In genomic region chr13:75741736-75742729, GRCm38 (mm10) we compare ENCODE assay signal across 16 mouse cellular contexts. TPM values are rescaled to one million over a fixed set of nuclear protein-coding genes. Genes with fewer than 3 reads are reported as not detected.
DNase-seq lines count a peak whose midpoint lies in the region; ATAC-seq and TF ChIP-seq lines count a peak whose summit lies in the region.
"Had no signal": no experiment of that assay in that cellular context is flagged by ENCODE, and none has a peak within 500 bp of the region (broad histone marks: within the 10 kb centered on the region; RNA-seq: fewer than 3 reads in every experiment).

No protein-coding gene starts in this region.

- TF ChIP-seq RAD21 in CH12.LX (IDR thresholded peaks at IDR 0.05; ENCODE audit: low read depth, low read length): no peak
- TF ChIP-seq RAD21 in MEL (IDR thresholded peaks at IDR 0.05; ENCODE audit: low read depth, low read length): no peak

- TF ChIP-seq POLR2A in CH12.LX (IDR thresholded peaks at IDR 0.05; ENCODE audit: low read depth, low read length) (no peak), MEL (IDR thresholded peaks at IDR 0.05; ENCODE audit: control insufficient read depth in 1 of 2, insufficient read depth in 1 of 2, low read depth in 1 of 2, low read length in 2 of 2, poor library complexity in 1 of 2) (no peak)

- WGBS in liver, embryonic 14.5 days (ENCODE audit: insufficient replicate concordance): 34% methylated on average over 12 of the region's 12 CpGs

- H3K36me3 ChIP-seq in CH12.LX (replicated peaks in 1 of 2; ENCODE audit: control insufficient read depth in 1 of 2, insufficient read depth in 1 of 2, low read length in 1 of 2): peaks cover 4 to 21% of the 10 kb centered on the region in 2 experiments
- H3K36me3 ChIP-seq in MEL (ENCODE audit: control insufficient read depth in 1 of 2, insufficient read depth in 2 of 2, low read length in 2 of 2): peaks cover 0 to 90% of the 10 kb centered on the region in 2 experiments; a peak in 2 of 4 replicates
- H3K36me3 ChIP-seq in liver, embryonic 14.5 days (replicated peaks; ENCODE audit: control insufficient read depth, insufficient read depth, low read depth): peaks cover 12% of the 10 kb centered on the region
- H3K36me3 ChIP-seq: heart, embryonic 15.5 days had no signal

- H3K4me3 ChIP-seq in CH12.LX (replicated peaks in 1 of 3; ENCODE audit: low read depth in 2 of 3, low read length in 2 of 3, poor library complexity in 1 of 3) (no peak overlapping the region), MEL (ENCODE audit: control insufficient read depth in 1 of 2, insufficient read depth in 1 of 2, low read depth in 2 of 2, low read length in 2 of 2) (peak overlapping the region in 1 of 2 experiments; percentile 31; a peak in 2 of 4 replicates)
- no peak overlapping the region; a peak in 1 of 4 replicates for H3K4me3 ChIP-seq in liver, embryonic 14.5 days (ENCODE audit: insufficient read depth in 1 of 2, low read depth in 2 of 2, low read length in 2 of 2)
- H3K4me3 ChIP-seq: heart, embryonic 15.5 days had no signal

- peaks cover 22 to 79% of the 10 kb centered on the region in 2 experiments for H3K4me1 ChIP-seq in CH12.LX (ENCODE audit: control insufficient read depth in 1 of 2, insufficient read depth in 2 of 2)
- H3K4me1 ChIP-seq in MEL (ENCODE audit: control insufficient read depth in 1 of 2, insufficient read depth in 2 of 2, low read length in 2 of 2): peaks cover 55 to 59% of the 10 kb centered on the region in 2 experiments
- peaks cover 81 to 89% of the 10 kb centered on the region in 2 experiments for H3K4me1 ChIP-seq in liver, embryonic 14.5 days (replicated peaks; ENCODE audit: control insufficient read depth in 2 of 2, insufficient read depth in 2 of 2, low read length in 1 of 2)

- H3K27me3 ChIP-seq in CH12.LX (replicated peaks) (no peaks in the 10 kb centered on the region), MEL (ENCODE audit: control insufficient read depth in 1 of 2, insufficient read depth in 2 of 2, low read length in 2 of 2) (no peaks in the 10 kb centered on the region)
- H3K27me3 ChIP-seq in liver, embryonic 14.5 days (ENCODE audit: control insufficient read depth, insufficient read depth, low read length): no peaks in the 10 kb centered on the region
- H3K27me3 ChIP-seq: heart, embryonic 15.5 days; Patski had no signal

- no peak for DNase-seq in CH12.LX (ENCODE audit: extremely low read depth)
- DNase-seq in MEL (ENCODE audit: low read depth, low spot score): peak; percentile 67
- DNase-seq in liver, embryonic 14.5 days (ENCODE audit: low read depth in 3 of 3, low spot score in 3 of 3): no peak
- DNase-seq in heart, adult 9 months (ENCODE audit: low spot score in 2 of 2): no peak
- no peak for DNase-seq in kidney, adult 9 months
- DNase-seq in adrenal gland, postnatal 10 days: no peak
- DNase-seq: cerebellum, adult 11 months; cerebellum, postnatal 36 days; kidney, adult 2 months; right cerebral cortex, postnatal 25 days; thymus, postnatal 4 days had no signal

- peak overlapping the region; percentile 39; the same call in 1 of the 2 replicates for H3K9ac ChIP-seq in CH12.LX (ENCODE audit: insufficient read depth, low read depth)
- H3K9ac ChIP-seq in MEL (ENCODE audit: control insufficient read depth, low read depth, low read length, poor library complexity, severe bottlenecking): peak overlapping the region; percentile 47
- H3K9ac ChIP-seq in liver, embryonic 14.5 days (replicated peaks): peak overlapping the region; percentile 50
- H3K9ac ChIP-seq: heart, embryonic 15.5 days had no signal

- TF ChIP-seq EP300 in CH12.LX (IDR thresholded peaks at IDR 0.05; ENCODE audit: low read length): no peak
- TF ChIP-seq EP300 in MEL (IDR thresholded peaks at IDR 0.05; ENCODE audit: low read depth in 1 of 2, low read length in 2 of 2): peak; percentile 85 to 90
- TF ChIP-seq EP300 in liver, embryonic 14.5 days (IDR thresholded peaks at IDR 0.05; ENCODE audit: low read depth): no peak

- H3K27ac ChIP-seq in CH12.LX (ENCODE audit: insufficient read depth, low read depth): no peak overlapping the region; the same call in 1 of the 2 replicates
- H3K27ac ChIP-seq in MEL (ENCODE audit: control insufficient read depth, low read depth, low read length): peak overlapping the region; percentile 96
- peak overlapping the region; percentile 86 for H3K27ac ChIP-seq in liver, embryonic 14.5 days
- H3K27ac ChIP-seq: heart, embryonic 15.5 days had no signal

- in situ Hi-C loops in CH12.LX (cut with MboI; ENCODE audit: low pct_ligation_motif_present, low pct_unique_long_range_greater_than_20kb, low sequenced_read_pairs): loop anchor here (5.0 kb wide), 1 partner anchor 55 kb away; no protein-coding TSS in a partner anchor

- dilution Hi-C loops in CH12.LX (cut with MboI; ENCODE audit: extremely low pct_ligation_motif_present, extremely low pct_unique_long_range_greater_than_20kb, low sequenced_read_pairs): no loop called here

- H3K9me3 ChIP-seq in CH12.LX (replicated peaks; ENCODE audit: low read length): no peaks in the 10 kb centered on the region
- H3K9me3 ChIP-seq in MEL (replicated peaks; ENCODE audit: insufficient read depth, low read length): no peaks in the 10 kb centered on the region
- no peaks in the 10 kb centered on the region for H3K9me3 ChIP-seq in liver, embryonic 14.5 days (ENCODE audit: control insufficient read depth, low read length)
- H3K9me3 ChIP-seq: heart, embryonic 15.5 days had no signal

- H3K79me2 ChIP-seq in CH12.LX (replicated peaks; ENCODE audit: control insufficient read depth, extremely low read depth, insufficient read depth, poor library complexity, severe bottlenecking) (peaks cover 73% of the 10 kb centered on the region), MEL (ENCODE audit: control insufficient read depth, insufficient read depth, low read length, poor library complexity) (peaks cover 16% of the 10 kb centered on the region)

- no peak for TF ChIP-seq CTCF in CH12.LX (conservative IDR thresholded peaks at IDR 0.05 in 1 of 2, IDR thresholded peaks at IDR 0.05 in 1 of 2; ENCODE audit: low read depth in 2 of 2, low read length in 2 of 2)
- no peak for TF ChIP-seq CTCF in MEL (IDR thresholded peaks at IDR 0.05 in 2 of 3, conservative IDR thresholded peaks at IDR 0.05 in 1 of 3; ENCODE audit: control insufficient read depth in 1 of 3, insufficient read depth in 1 of 3, low read depth in 2 of 3, low read length in 3 of 3, poor library complexity in 1 of 3, severe bottlenecking in 1 of 3)
- no peak for TF ChIP-seq CTCF in liver, embryonic 14.5 days (IDR thresholded peaks at IDR 0.05; ENCODE audit: low read depth)

- H3K4me2 ChIP-seq in CH12.LX (ENCODE audit: insufficient read depth, low read depth, poor library complexity, severe bottlenecking): peak overlapping the region; percentile 8; the same call in 1 of the 2 replicates
- peak overlapping the region; percentile 65 for H3K4me2 ChIP-seq in liver, embryonic 14.5 days (ENCODE audit: low read depth)
- H3K4me2 ChIP-seq: heart, embryonic 15.5 days had no signal

- ATAC-seq in granulocyte monocyte progenitor cell, adult 5-6 weeks (replicated peaks; ENCODE audit: poor library complexity, severe bottlenecking): peak; percentile 53
- ATAC-seq in liver, embryonic 14.5 days (ENCODE audit: insufficient read depth): no peak
- no peak for ATAC-seq in inflammation-experienced regulatory T-cells, adult 6 months
- ATAC-seq: midbrain, embryonic 16.5 days; Patski had no signal

TF ChIP-seq in CH12.LX, 34 proteins besides CTCF, POLR2A, EP300 and RAD21 (continues in another document):
- TF ChIP-seq TBP (conservative IDR thresholded peaks at IDR 0.05; ENCODE audit: low read depth, low read length) (no peak), ETS1 (conservative IDR thresholded peaks at IDR 0.05; ENCODE audit: low read depth, low read length) (no peak), ZC3H11A (IDR thresholded peaks at IDR 0.05; ENCODE audit: low read depth, low read length) (no peak), SMC3 (IDR thresholded peaks at IDR 0.05; ENCODE audit: low read depth, low read length) (no peak), USF1 (IDR thresholded peaks at IDR 0.05; ENCODE audit: low read depth, low read length) (no peak), POLR2AphosphoS2 (IDR thresholded peaks at IDR 0.05; ENCODE audit: low read depth, low read length) (no peak), JUND (conservative IDR thresholded peaks at IDR 0.05; ENCODE audit: low read depth, low read length) (no peak), USF2 (conservative IDR thresholded peaks at IDR 0.05; ENCODE audit: low read depth, low read length) (no peak), JUN (IDR thresholded peaks at IDR 0.05; ENCODE audit: insufficient read depth, low read depth, low read length) (no peak), HCFC1 (IDR thresholded peaks at IDR 0.05; ENCODE audit: low read depth, low read length) (no peak)

TF ChIP-seq in MEL, 35 proteins besides CTCF, POLR2A, EP300 and RAD21:
- TF ChIP-seq ETS1 (IDR thresholded peaks at IDR 0.05; ENCODE audit: low read depth, low read length) (peak; percentile 55), UBTF (IDR thresholded peaks at IDR 0.05; ENCODE audit: borderline replicate concordance, insufficient read depth, low read depth, low read length) (no peak), TBP (IDR thresholded peaks at IDR 0.05; ENCODE audit: low read depth, low read length) (peak; percentile 31; the same call in 1 of the 2 replicates), TCF12 (IDR thresholded peaks at IDR 0.05; ENCODE audit: low read depth, low read length) (0 out of 2 replicates have a peak, but pooled peaks have one; percentile 46), GATA1 (IDR thresholded peaks at IDR 0.05; ENCODE audit: low read depth, low read length) (peak; percentile 49), MYB (IDR thresholded peaks at IDR 0.05; ENCODE audit: low read depth, low read length) (peak; percentile 88), NRF1 (IDR thresholded peaks at IDR 0.05; ENCODE audit: insufficient read depth, low read depth, low read length, poor library complexity, severe bottlenecking) (no peak), SMC3 (IDR thresholded peaks at IDR 0.05; ENCODE audit: low read depth, low read length) (no peak)

RNA-seq across cellular contexts. Expression of gene Ell2, which starts 35.5 kb away (rescaled TPM):
- total RNA-seq in CH12.LX (2012; rRNA removed) (44.4 and 63.4 TPM in 2 replicates), CH12.LX (2014; rRNA removed) (50.9 and 51.3 TPM in 2 replicates), MEL (2012; rRNA removed) (25.0 and 27.7 TPM in 2 replicates)
- polyA plus RNA-seq in CH12.LX (2012; ENCODE audit: insufficient read length, low read depth) (114 and 123 TPM in 2 replicates), MEL (2012; ENCODE audit: insufficient read depth in 1 of 2, insufficient read length in 2 of 2, low read depth in 1 of 2, low replicate concordance in 2 of 2, missing spikeins in 1 of 2) (10 to 100 TPM; 52.5 to 77.1 TPM)
- total RNA-seq in granulocyte monocyte progenitor cell, adult 5-6 weeks (2014; fragmentation: Nextera tagmentation): 2.4 and 3.5 TPM in 2 replicates
- 3.6 and 6.7 TPM in 2 replicates for total RNA-seq in granulocyte monocyte progenitor cell, adult 5-6 weeks (2017)
- polyA plus RNA-seq in liver, embryonic 14.5 days (2012; rRNA removed): 20.2 and 30.5 TPM in 2 replicates
- polyA plus RNA-seq in liver, embryonic 14.5 days (2014; fragmentation: Nextera tagmentation; extraction: Ambion mirVana): 41.2 and 44.0 TPM in 2 replicates
- 1 to 10 TPM; 4.5 to 6.7 (median 5.4) TPM for polyA plus RNA-seq in inflammation-experienced regulatory T-cells, adult 6 months (2017; shearing (Covaris generic))
- total RNA-seq in adrenal gland, postnatal 10 days (2021): 10 to 100 TPM; 26.6 to 59.7 TPM

Comparison
In these comparisons a context has a peak if more than half of its experiments do, and no peak if none do; other contexts are left out.
1. Of the 35 proteins assayed by ChIP-seq in both MEL and CH12.LX: peak only in MEL: EP300, ETS1, TBP and TCF12; only in CH12.LX: none; in both: none; in neither: 31.